Mouse (Mus musculus): ENCODE measurements around the gene Tgfb2.

Gene Tgfb2

GRCm38 (mm10) chr1:186656201-186656600, 49.6 kb downstream of the Tgfb2 start:
- CTCF ChIA-PET: no interaction called here

GRCm38 (mm10) chr1:186655096-186655495, 50.7 kb downstream of the Tgfb2 start:
- CTCF ChIA-PET: no interaction called here

GRCm38 (mm10) chr1:186652208-186652607, 53.6 kb downstream of the Tgfb2 start:
- CTCF ChIA-PET: no interaction called here

GRCm38 (mm10) chr1:186650011-186650410, 55.8 kb downstream of the Tgfb2 start:
- CTCF ChIA-PET: no interaction called here

- CTCF ChIA-PET: no interaction called here
These were observed 68.2 kb downstream of the Tgfb2 start for GRCm38 (mm10) chr1:186637304-186638213.

- CTCF ChIA-PET: no interaction called here
These were observed 70.7 kb downstream of the Tgfb2 start for GRCm38 (mm10) chr1:186635045-186635444.

GRCm38 (mm10) chr1:186631457-186631856, 74.3 kb downstream of the Tgfb2 start:
- CTCF ChIA-PET: no interaction called here

GRCm38 (mm10) chr1:186630971-186631370, 74.8 kb downstream of the Tgfb2 start:
- CTCF ChIA-PET: no interaction called here

GRCm38 (mm10) chr1:186627451-186627995, 78.3 kb downstream of the Tgfb2 start:
- CTCF ChIA-PET: no interaction called here

GRCm38 (mm10) chr1:186624474-186624873, 81.3 kb downstream of the Tgfb2 start:
- CTCF ChIA-PET: no interaction called here

GRCm38 (mm10) chr1:186621812-186622211, 84.0 kb downstream of the Tgfb2 start:
- CTCF ChIA-PET: no interaction called here

GRCm38 (mm10) chr1:186618285-186618684, 87.5 kb downstream of the Tgfb2 start:
- CTCF ChIA-PET: no interaction called here

GRCm38 (mm10) chr1:186611371-186611770, 94.4 kb downstream of the Tgfb2 start:
- CTCF ChIA-PET: no interaction called here

GRCm38 (mm10) chr1:186610481-186610880, 95.3 kb downstream of the Tgfb2 start:
- CTCF ChIA-PET: no interaction called here

- CTCF ChIA-PET: no interaction called here
These were observed 96.0 kb downstream of the Tgfb2 start for GRCm38 (mm10) chr1:186609793-186610233.

GRCm38 (mm10) chr1:186608116-186608515, 97.7 kb downstream of the Tgfb2 start:
- CTCF ChIA-PET: no interaction called here

GRCm38 (mm10) chr1:186605635-186606034, 100.2 kb downstream of the Tgfb2 start:
- CTCF ChIA-PET: no interaction called here

- CTCF ChIA-PET: no interaction called here
These were observed 101.7 kb downstream of the Tgfb2 start for GRCm38 (mm10) chr1:186604124-186604523.

GRCm38 (mm10) chr1:186588226-186588625, 117.6 kb downstream of the Tgfb2 start:
- CTCF ChIA-PET: no interaction called here

GRCm38 (mm10) chr1:186587065-186587804, 118.6 kb downstream of the Tgfb2 start:
- CTCF ChIA-PET: no interaction called here

GRCm38 (mm10) chr1:186585571-186586164, 120.1 kb downstream of the Tgfb2 start:
- CTCF ChIA-PET: no interaction called here

- CTCF ChIA-PET: no interaction called here
These were observed 121.9 kb downstream of the Tgfb2 start for GRCm38 (mm10) chr1:186583933-186584332.
